Mouse (Mus musculus) embryonic facial prominence, embryonic 15.5 days (tissue): ENCODE measurements at regions not wholly inside any gene's neighbourhood (a gene's known extent, or its start where the extent isn't known, plus 50 kb on each side); places are given as distances from the start of the nearest gene placed in this dataset.

Source experiments
- ATAC-seq: fragments of 200-750 bp; cut with Nextera tagmentation; 2 replicates; pipeline ENCODE4 v1.8.0; 2017; ENCODE audit warnings: low read depth, moderate TSS enrichment; ENCODE audit not compliant: insufficient number of reproducible peaks, low FRiP score, low TSS enrichment
- H3K27ac ChIP-seq: fragments of 300-500 bp; sonication (generic); replicated peaks from 2 replicates; pipeline ENCODE4 v1.5.1; 2015; ENCODE audit warnings: mild to moderate bottlenecking, inconsistent platforms
- H3K27me3 ChIP-seq: fragments of 300-500 bp; sonication (generic); 2 replicates; pipeline ENCODE4 v1.6.1; 2015; ENCODE audit warnings: inconsistent platforms
- H3K36me3 ChIP-seq: fragments of 300-500 bp; sonication (generic); 2 replicates; pipeline ENCODE4 v1.6.1; 2015; ENCODE audit warnings: mild to moderate bottlenecking, inconsistent platforms
- H3K4me1 ChIP-seq: fragments of 300-500 bp; sonication (generic); 2 replicates; pipeline ENCODE4 v1.6.1; 2015; ENCODE audit warnings: inconsistent platforms
- H3K4me2 ChIP-seq: fragments of 300-500 bp; sonication (generic); replicated peaks from 2 replicates; pipeline ENCODE4 v1.6.1; 2015; ENCODE audit warnings: mild to moderate bottlenecking, inconsistent platforms
- H3K4me3 ChIP-seq: fragments of 300-500 bp; sonication (generic); replicated peaks from 2 replicates; pipeline ENCODE4 v1.5.1; 2015; ENCODE audit warnings: mild to moderate bottlenecking, inconsistent platforms
- H3K9ac ChIP-seq: fragments of 300-500 bp; sonication (generic); 2 replicates; pipeline ENCODE4 v1.6.1; 2015; ENCODE audit warnings: inconsistent platforms
- H3K9me3 ChIP-seq: fragments of 300-500 bp; sonication (generic); replicated peaks from 2 replicates; pipeline ENCODE4 v1.6.1; 2016; ENCODE audit warnings: inconsistent platforms
- WGBS: fragments of 180-500 bp; shearing (Covaris S2); methylation state at CpG from one replicate; pipeline ENCODE4 v1.1.7; 2015; 5-methylcytosine and 5-hydroxymethylcytosine counted together

- H3K27ac ChIP-seq, result no peak overlapping the region
- no peak overlapping the region for H3K4me3 ChIP-seq
- no peaks in the 10 kb centered on the region for H3K27me3 ChIP-seq
- no peaks in the 10 kb centered on the region for H3K36me3 ChIP-seq
- no peak for ATAC-seq
- no peak overlapping the region for H3K4me2 ChIP-seq
- 89% methylated on average over 3 of the region's 3 CpGs for WGBS
- H3K9ac ChIP-seq, result no peak overlapping the region
- no peaks in the 10 kb centered on the region for H3K4me1 ChIP-seq
- H3K9me3 ChIP-seq, result no peaks in the 10 kb centered on the region
These were observed 209.4 kb upstream of the Btbd3 start for GRCm38 (mm10) chr2:138046918-138047317.

- H3K4me3 ChIP-seq, result no peak overlapping the region
- no peak overlapping the region for H3K27ac ChIP-seq
- H3K9ac ChIP-seq, result no peak overlapping the region
- ATAC-seq, result no peak
- H3K27me3 ChIP-seq, result no peaks in the 10 kb centered on the region
- H3K4me1 ChIP-seq, result no peaks in the 10 kb centered on the region
- 48% methylated on average over 5 of the region's 5 CpGs for WGBS
- H3K9me3 ChIP-seq, result no peaks in the 10 kb centered on the region
- H3K4me2 ChIP-seq, result no peak overlapping the region
- H3K36me3 ChIP-seq, result no peaks in the 10 kb centered on the region
These were observed 210.3 kb upstream of the Btbd3 start for GRCm38 (mm10) chr2:138045933-138046642.

- H3K9ac ChIP-seq, result no peak overlapping the region
- no peaks in the 10 kb centered on the region for H3K4me1 ChIP-seq
- no peak overlapping the region for H3K27ac ChIP-seq
- H3K9me3 ChIP-seq, result no peaks in the 10 kb centered on the region
- no peaks in the 10 kb centered on the region for H3K36me3 ChIP-seq
- H3K4me2 ChIP-seq, result no peak overlapping the region
- H3K4me3 ChIP-seq, result no peak overlapping the region
- WGBS, result 75% methylated on average over 6 of the region's 6 CpGs
- H3K27me3 ChIP-seq, result no peaks in the 10 kb centered on the region
- ATAC-seq, result no peak
These were observed 215.7 kb upstream of the Btbd3 start for GRCm38 (mm10) chr2:138040706-138041105.

DNA sequence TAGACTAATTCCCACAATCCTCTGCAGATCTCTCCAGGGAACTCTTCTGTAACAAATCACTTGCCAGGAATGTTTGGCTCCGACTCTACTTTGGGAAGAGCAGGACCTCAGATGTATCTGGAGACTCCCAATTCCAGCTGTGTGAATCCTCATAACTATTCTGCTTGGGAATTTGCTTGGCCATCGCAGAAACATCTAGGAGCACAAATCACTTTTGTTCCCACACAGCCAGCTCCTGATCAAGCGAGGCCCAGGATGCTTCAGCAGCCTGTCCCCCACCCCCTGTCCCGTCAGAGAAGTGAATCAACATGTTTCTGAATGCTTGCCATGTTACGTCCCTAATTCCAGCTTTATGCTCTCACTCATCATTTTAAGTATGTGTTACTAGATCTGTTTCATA, 216.1 kb upstream of the Btbd3 start:
- ATAC-seq, result no peak
- H3K27ac ChIP-seq, result no peak overlapping the region
- H3K4me1 ChIP-seq, result no peaks in the 10 kb centered on the region
- H3K4me2 ChIP-seq, result no peak overlapping the region
- no peaks in the 10 kb centered on the region for H3K9me3 ChIP-seq
- H3K9ac ChIP-seq, result no peak overlapping the region
- no peaks in the 10 kb centered on the region for H3K36me3 ChIP-seq
- H3K27me3 ChIP-seq, result no peaks in the 10 kb centered on the region
- WGBS, result 51% methylated on average over 5 of the region's 5 CpGs
- no peak overlapping the region for H3K4me3 ChIP-seq

DNA sequence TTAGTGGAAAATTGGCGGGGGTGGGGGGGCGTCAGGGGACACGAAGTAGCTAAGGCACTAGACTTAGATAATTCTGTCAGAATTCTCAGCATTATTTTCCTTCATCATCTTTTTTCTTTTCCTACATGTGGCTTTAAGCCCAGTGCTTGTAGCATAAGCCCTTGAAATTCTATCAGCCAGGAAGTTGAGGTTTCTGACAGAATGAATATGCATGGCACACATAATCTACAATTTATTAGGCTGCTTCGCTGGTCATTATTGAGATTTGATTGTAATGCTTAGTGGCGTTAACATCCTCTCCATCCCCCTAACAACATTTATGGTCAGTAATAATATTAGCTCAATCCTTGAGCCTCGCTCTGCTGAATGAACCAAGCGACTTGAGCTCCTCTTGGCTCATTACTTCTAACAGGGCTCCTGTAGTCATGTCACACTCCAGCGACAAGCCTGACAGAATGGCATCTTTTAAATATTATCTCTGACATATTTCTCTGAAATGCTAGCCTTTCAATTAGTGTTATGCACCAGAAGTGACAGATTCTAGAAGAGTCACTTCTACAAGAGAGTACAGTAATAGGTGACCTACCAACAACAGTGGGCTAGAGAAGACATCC, 222.1 kb upstream of the Btbd3 start:
- ATAC-seq, result no peak
- no peak overlapping the region for H3K4me3 ChIP-seq
- no peaks in the 10 kb centered on the region for H3K27me3 ChIP-seq
- no peaks in the 10 kb centered on the region for H3K9me3 ChIP-seq
- H3K36me3 ChIP-seq, result no peaks in the 10 kb centered on the region
- H3K9ac ChIP-seq, result no peak overlapping the region
- no peaks in the 10 kb centered on the region for H3K4me1 ChIP-seq
- peak overlapping the region; percentile 51 for H3K27ac ChIP-seq
- 62% methylated on average over 8 of the region's 8 CpGs for WGBS
- H3K4me2 ChIP-seq, result peak overlapping the region; percentile 30; the same call in 1 of the 2 replicates

- WGBS, result 16% methylated on average over 11 of the region's 11 CpGs
- no peak for ATAC-seq
- Histone ChIP-seq H3K4me3 (no peak overlapping the region), H3K27me3 (no peaks in the 10 kb centered on the region), H3K9me3 (no peaks in the 10 kb centered on the region), H3K4me1 (no peaks in the 10 kb centered on the region), H3K9ac (no peak overlapping the region), H3K27ac (peak overlapping the region; percentile 51), H3K36me3 (no peaks in the 10 kb centered on the region), H3K4me2 (peak overlapping the region; percentile 30)
These were observed 222.8 kb upstream of the Btbd3 start for GRCm38 (mm10) chr2:138033379-138034122.

- H3K36me3 ChIP-seq, result no peaks in the 10 kb centered on the region
- ATAC-seq, result no peak
- no peaks in the 10 kb centered on the region for H3K4me1 ChIP-seq
- no peak overlapping the region for H3K27ac ChIP-seq
- 86% methylated on average over 1 of the region's 1 CpGs for WGBS
- no peak overlapping the region for H3K4me2 ChIP-seq
- no peaks in the 10 kb centered on the region for H3K9me3 ChIP-seq
- no peaks in the 10 kb centered on the region for H3K27me3 ChIP-seq
- H3K9ac ChIP-seq, result no peak overlapping the region
- no peak overlapping the region for H3K4me3 ChIP-seq
These were observed 229.0 kb upstream of the Btbd3 start for GRCm38 (mm10) chr2:138027411-138027810.

GRCm38 (mm10) chr2:138023558-138023957, 232.8 kb upstream of the Btbd3 start:
- H3K4me1 ChIP-seq, result no peaks in the 10 kb centered on the region
- H3K9me3 ChIP-seq, result no peaks in the 10 kb centered on the region
- H3K27ac ChIP-seq, result no peak overlapping the region
- ATAC-seq, result no peak
- no peaks in the 10 kb centered on the region for H3K27me3 ChIP-seq
- 71% methylated on average over 2 of the region's 2 CpGs for WGBS
- no peak overlapping the region for H3K4me2 ChIP-seq
- H3K9ac ChIP-seq, result no peak overlapping the region
- H3K36me3 ChIP-seq, result no peaks in the 10 kb centered on the region
- H3K4me3 ChIP-seq, result no peak overlapping the region

DNA sequence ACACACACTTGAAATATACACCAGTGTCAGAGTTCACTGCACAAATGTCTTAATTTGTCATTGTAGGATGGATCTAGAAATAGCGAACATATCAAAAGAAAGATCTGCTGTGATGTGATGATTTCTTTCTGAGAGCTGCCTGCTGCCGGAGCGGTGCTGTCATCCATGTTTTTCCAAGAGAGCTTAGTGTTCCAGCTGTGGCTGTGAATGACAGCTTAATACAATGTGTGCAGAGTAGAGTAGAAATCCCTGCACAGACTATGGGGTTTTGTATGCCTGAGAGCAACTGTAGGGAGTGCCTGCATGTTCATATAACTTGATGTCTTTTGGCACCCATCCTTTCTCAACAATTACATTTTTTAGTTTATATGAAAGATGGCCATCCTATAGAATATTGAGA, 274.6 kb upstream of the Btbd3 start:
- H3K4me3 ChIP-seq, result no peak overlapping the region
- H3K9me3 ChIP-seq, result no peaks in the 10 kb centered on the region
- H3K4me2 ChIP-seq, result no peak overlapping the region
- no peak for ATAC-seq
- H3K4me1 ChIP-seq, result no peaks in the 10 kb centered on the region
- WGBS, result 44% methylated on average over 3 of the region's 3 CpGs
- H3K9ac ChIP-seq, result no peak overlapping the region
- no peaks in the 10 kb centered on the region for H3K36me3 ChIP-seq
- no peaks in the 10 kb centered on the region for H3K27me3 ChIP-seq
- H3K27ac ChIP-seq, result no peak overlapping the region

GRCm38 (mm10) chr2:137977767-137978166, 278.6 kb upstream of the Btbd3 start:
- no peak overlapping the region for H3K9ac ChIP-seq
- no peak overlapping the region for H3K27ac ChIP-seq
- no peak overlapping the region for H3K4me3 ChIP-seq
- no peaks in the 10 kb centered on the region for H3K36me3 ChIP-seq
- ATAC-seq, result no peak
- H3K4me2 ChIP-seq, result no peak overlapping the region
- no peaks in the 10 kb centered on the region for H3K4me1 ChIP-seq
- no peaks in the 10 kb centered on the region for H3K9me3 ChIP-seq
- 37% methylated on average over 4 of the region's 4 CpGs for WGBS
- no peaks in the 10 kb centered on the region for H3K27me3 ChIP-seq

- Histone ChIP-seq H3K27ac (no peak overlapping the region), H3K36me3 (no peaks in the 10 kb centered on the region), H3K4me2 (no peak overlapping the region), H3K4me1 (no peaks in the 10 kb centered on the region), H3K4me3 (no peak overlapping the region), H3K27me3 (no peaks in the 10 kb centered on the region), H3K9me3 (no peaks in the 10 kb centered on the region), H3K9ac (no peak overlapping the region)
- ATAC-seq, result no peak
- WGBS, result 63% methylated on average over 3 of the region's 3 CpGs
These were observed 281.7 kb upstream of the Btbd3 start for GRCm38 (mm10) chr2:137974651-137975050.
